Mouse (Mus musculus) G1E (cell line): ENCODE data around the gene Pemt.

Experiments used
- CTCF ChIP-seq: IDR thresholded peaks from 2 replicates; pipeline ENCODE4 v1.5.1; 2012; ENCODE audit warnings: low read depth, low read length, inconsistent platforms, mixed read lengths
- GATA1 ChIP-seq: IDR thresholded peaks from 2 replicates; pipeline ENCODE4 v1.6.1; 2012; ENCODE audit warnings: borderline replicate concordance, low read length, inconsistent platforms, mixed read lengths
- GATA2 ChIP-seq: IDR thresholded peaks from 2 replicates; pipeline ENCODE4 v1.6.1; 2012; ENCODE audit warnings: low read depth, low read length, inconsistent platforms, borderline replicate concordance
- POLR2AphosphoS5 ChIP-seq: IDR thresholded peaks from 2 replicates; pipeline ENCODE4 v1.6.1; 2012; ENCODE audit warnings: low read depth, low read length, inconsistent platforms; ENCODE audit not compliant: insufficient replicate concordance

DNA sequence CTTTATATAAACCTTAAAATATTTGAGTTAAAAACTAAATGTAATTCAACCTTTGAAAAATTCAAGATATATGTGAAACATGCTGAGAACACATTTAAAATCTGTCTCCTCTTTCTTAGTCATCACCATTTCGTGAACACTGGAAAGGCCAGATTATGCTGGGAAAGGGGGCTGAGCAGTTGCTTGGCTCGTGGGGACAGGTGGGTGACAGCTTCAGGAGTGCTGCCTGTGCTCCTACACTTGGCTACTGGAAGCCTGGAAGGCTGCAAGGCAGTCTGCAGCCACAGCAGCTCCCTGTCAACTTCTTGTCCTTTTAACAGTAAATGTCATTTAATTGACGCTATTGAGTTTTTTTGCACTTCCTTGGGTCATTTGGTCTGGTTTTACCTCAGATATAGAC is 40.4 kb downstream of the Pemt start:
- TF ChIP-seq CTCF (no peak), GATA1 (no peak), GATA2 (no peak), POLR2AphosphoS5 (no peak)
